Mouse (Mus musculus) central nervous system, embryonic 11.5 days (tissue): ENCODE measurements around the gene Gm12248. TPM values are rescaled to one million over a fixed set of nuclear protein-coding genes. Genes with fewer than 3 reads are reported as not detected.

ENCODE experiments used
- polyA plus RNA-seq: library from polyadenylated mRNA; depleted of rRNA; stranded (reverse); fragments of >200 nt; gene quantifications from 2 replicates; pipeline ENCODE4 v1.2.3, GENCODE M21; 2012; rRNA removed

The Gm12248 gene
- not detected in 2 replicates for polyA plus RNA-seq

GRCm38 (mm10) chr11:58093021-58093528 is at the start of gene Gm12248:
Gene Gm12248, minus strand, starts transcription at chr11:58093134.

GRCm38 (mm10) chr11:58103697-58104306 is 10.9 kb upstream of the Gm12248 start, which contains the start of gene Cnot8:
Gene Cnot8, plus strand, starts transcription at chr11:58104153.

Other genes starting within 250 kb of the Gm12248 start
- 45.7 and 49.1 TPM in 2 replicates for gene Larp1, start 84.1 kb downstream of the Gm12248 start, polyA plus RNA-seq
- gene Cnot8, start 11.0 kb upstream of the Gm12248 start, polyA plus RNA-seq, result 72.0 and 91.1 TPM in 2 replicates
- gene Gemin5, start 75.4 kb upstream of the Gm12248 start, polyA plus RNA-seq, result 13.0 and 16.6 TPM in 2 replicates
- 82.0 and 93.1 TPM in 2 replicates for gene Mrpl22, start 78.5 kb upstream of the Gm12248 start, polyA plus RNA-seq
- gene Igtp, start 106.4 kb upstream of the Gm12248 start, polyA plus RNA-seq, result 1.5 and 1.8 TPM in 2 replicates
- 0.58 and 0.97 TPM in 2 replicates for gene Irgm2, start 106.5 kb upstream of the Gm12248 start, polyA plus RNA-seq
- gene 4930438A08Rik, start 181.7 kb upstream of the Gm12248 start, polyA plus RNA-seq, result 0.05 and 0.08 TPM in 2 replicates
- gene Zfp692, start 213.9 kb upstream of the Gm12248 start, polyA plus RNA-seq, result 42.7 and 55.9 TPM in 2 replicates
- gene Zfp672, start 237.2 kb upstream of the Gm12248 start, polyA plus RNA-seq, result 19.6 and 29.3 TPM in 2 replicates
- gene Sh3bp5l, start 237.6 kb upstream of the Gm12248 start, polyA plus RNA-seq, result 28.8 and 39.1 TPM in 2 replicates